Mouse (Mus musculus): ENCODE measurements around the gene Map3k4.

DNA sequence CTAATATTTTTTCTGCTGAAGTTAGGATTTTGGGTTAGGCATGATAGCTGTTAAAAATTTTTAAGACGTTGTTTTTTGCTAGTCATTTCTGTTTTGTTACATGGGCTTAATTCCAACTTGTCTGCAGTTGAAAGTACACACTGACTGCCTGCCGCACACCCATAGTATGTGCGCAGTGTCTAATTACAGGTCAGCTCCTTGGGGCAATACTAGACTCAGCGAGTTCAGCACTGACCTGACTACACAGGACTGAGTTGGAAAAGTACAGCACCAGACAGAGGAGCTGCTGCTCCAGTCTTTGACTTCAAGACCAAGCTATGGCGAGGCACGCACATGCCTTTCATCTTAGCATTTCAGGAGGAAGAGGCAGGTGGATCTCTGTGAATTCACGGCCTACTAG lies 24.2 kb downstream of the Map3k4 start:
- TF ChIP-seq CTCF (IDR thresholded peaks at IDR 0.05; ENCODE audit: low read depth, low read length) (no peak), GATA1 (IDR thresholded peaks at IDR 0.05; ENCODE audit: borderline replicate concordance, low read length) (no peak)

Data from G1E (cell line).